Mouse (Mus musculus): ENCODE data around the gene Cnnm4. TPM values are rescaled to one million over a fixed set of nuclear protein-coding genes. Genes with fewer than 3 reads are reported as not detected.

The Cnnm4 gene
- polyA plus RNA-seq, 1 experiment from 2014 or later = 3.2 TPM

DNA sequence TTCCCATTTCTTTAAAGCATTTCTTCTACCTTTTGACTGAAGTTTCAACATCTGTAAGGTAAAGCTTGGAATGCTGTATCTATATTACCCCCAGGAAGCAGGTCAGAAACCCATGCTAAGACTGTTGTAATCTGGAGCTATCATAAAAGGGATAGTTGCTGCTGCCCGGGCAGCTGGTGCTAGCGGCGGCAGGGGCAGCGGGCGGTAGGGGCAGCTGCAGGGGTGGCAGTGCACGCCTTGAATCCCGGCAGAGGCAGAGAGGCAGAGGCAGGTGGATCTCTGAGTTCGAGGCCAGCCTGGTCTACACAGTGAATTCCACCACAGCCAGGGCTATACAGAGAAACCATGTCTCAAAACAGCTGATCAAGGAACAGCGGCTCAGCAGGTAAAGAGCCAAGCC lies 71.5 kb downstream of the Cnnm4 start:
- Histone ChIP-seq H3K4me3 (replicated peaks) (no peak overlapping the region), H3K36me3 (peaks cover 25% of the 10 kb centered on the region), H3K27ac (no peak overlapping the region), H3K4me1 (replicated peaks) (peaks cover 25% of the 10 kb centered on the region), H3K9me3 (replicated peaks) (no peaks in the 10 kb centered on the region), H3K4me2 (no peak overlapping the region), H3K9ac (no peak overlapping the region), H3K27me3 (no peaks in the 10 kb centered on the region)
- no peak for DNase-seq
- WGBS (ENCODE audit: insufficient replicate concordance) = 88% methylated on average over 9 of the region's 9 CpGs
- ATAC-seq (ENCODE audit: low read depth) = no peak

GRCm38 (mm10) chr1:36545382-36545781 lies 74.0 kb downstream of the Cnnm4 start:
- H3K4me3 ChIP-seq (replicated peaks) = no peak overlapping the region
- 43% methylated on average over 2 of the region's 2 CpGs for WGBS (ENCODE audit: insufficient replicate concordance)
- H3K9me3 ChIP-seq (replicated peaks) = no peaks in the 10 kb centered on the region
- H3K27ac ChIP-seq = no peak overlapping the region
- H3K27me3 ChIP-seq = no peaks in the 10 kb centered on the region
- ATAC-seq (ENCODE audit: low read depth) = no peak
- no peak overlapping the region for H3K9ac ChIP-seq
- DNase-seq = no peak
- peaks cover 20% of the 10 kb centered on the region for H3K4me1 ChIP-seq (replicated peaks)
- peaks cover 27% of the 10 kb centered on the region for H3K36me3 ChIP-seq
- H3K4me2 ChIP-seq = peak overlapping the region; percentile 77

DNA sequence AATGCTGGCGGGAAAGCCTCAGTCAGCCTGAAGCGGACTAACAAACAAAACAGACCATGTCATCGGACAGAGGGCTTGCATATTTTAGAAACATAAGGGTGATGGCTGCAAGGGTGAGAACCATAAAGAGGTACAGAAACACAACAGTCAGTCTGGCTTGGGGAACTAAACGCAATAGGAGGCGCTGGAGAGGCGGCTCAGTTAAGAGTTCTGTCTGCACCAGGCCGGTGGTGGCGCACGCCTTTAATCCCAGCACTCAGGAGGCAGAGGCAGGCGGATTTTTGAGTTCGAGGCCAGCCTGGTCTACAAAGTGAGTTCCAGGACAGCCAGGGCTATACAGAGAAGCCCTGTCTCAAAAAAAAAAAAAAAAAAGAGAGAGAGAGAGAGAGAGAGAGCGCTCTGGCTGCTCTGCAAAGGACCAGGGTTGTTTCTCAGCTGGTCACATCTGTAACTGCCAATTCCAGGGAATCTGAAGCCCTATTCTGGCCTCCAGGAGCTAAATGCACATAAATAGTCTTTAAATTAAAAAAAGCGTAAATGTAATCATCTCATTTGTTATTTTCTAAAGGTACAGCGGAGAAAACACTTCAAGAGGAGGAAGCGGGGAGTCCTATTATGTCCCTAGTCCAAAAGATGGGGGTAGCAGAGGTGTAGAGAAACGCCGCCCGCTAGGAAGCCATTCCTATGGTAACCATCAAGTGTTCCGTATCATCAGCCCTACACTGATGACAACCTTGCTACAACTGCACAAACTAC lies 74.6 kb downstream of the Cnnm4 start:
- no peak for DNase-seq
- ATAC-seq (ENCODE audit: low read depth) = no peak
- no peak overlapping the region for H3K27ac ChIP-seq
- H3K4me1 ChIP-seq (replicated peaks) = peaks cover 20% of the 10 kb centered on the region
- H3K9me3 ChIP-seq (replicated peaks) = no peaks in the 10 kb centered on the region
- 52% methylated on average over 19 of the region's 19 CpGs for WGBS (ENCODE audit: insufficient replicate concordance)
- peak overlapping the region; percentile 77 for H3K4me2 ChIP-seq
- H3K27me3 ChIP-seq = no peaks in the 10 kb centered on the region
- peaks cover 29% of the 10 kb centered on the region for H3K36me3 ChIP-seq
- H3K9ac ChIP-seq = peak overlapping the region; percentile 74
- peak overlapping the region; percentile 70 for H3K4me3 ChIP-seq (replicated peaks)

- peak; percentile 95 for DNase-seq
- peak; percentile 99 for ATAC-seq (ENCODE audit: low read depth)
- 0 out of 2 replicates have a peak within 1 kb of the TSS, but pooled peaks have one; percentile 4 for H3K27ac ChIP-seq
- peak within 1 kb of the TSS; percentile 70 for H3K4me3 ChIP-seq (replicated peaks)
- peak within 1 kb of the TSS; percentile 74 for H3K9ac ChIP-seq
- WGBS (ENCODE audit: insufficient replicate concordance) = under 1% methylated on average over 43 of the region's 43 CpGs
- peak within 1 kb of the TSS; percentile 77 for H3K4me2 ChIP-seq
- no peaks in the 10 kb centered on the region for H3K9me3 ChIP-seq (replicated peaks)
- H3K27me3 ChIP-seq = no peaks in the 10 kb centered on the region
- H3K36me3 ChIP-seq = peaks cover 30% of the 10 kb centered on the region
- H3K4me1 ChIP-seq (replicated peaks) = peaks cover 20% of the 10 kb centered on the region
Measured at GRCm38 (mm10) chr1:36546888-36547471, 75.6 kb downstream of the Cnnm4 start, which contains the start of gene Ankrd39. Ankrd39 (minus strand) TSS chr1:36547445.

DNA sequence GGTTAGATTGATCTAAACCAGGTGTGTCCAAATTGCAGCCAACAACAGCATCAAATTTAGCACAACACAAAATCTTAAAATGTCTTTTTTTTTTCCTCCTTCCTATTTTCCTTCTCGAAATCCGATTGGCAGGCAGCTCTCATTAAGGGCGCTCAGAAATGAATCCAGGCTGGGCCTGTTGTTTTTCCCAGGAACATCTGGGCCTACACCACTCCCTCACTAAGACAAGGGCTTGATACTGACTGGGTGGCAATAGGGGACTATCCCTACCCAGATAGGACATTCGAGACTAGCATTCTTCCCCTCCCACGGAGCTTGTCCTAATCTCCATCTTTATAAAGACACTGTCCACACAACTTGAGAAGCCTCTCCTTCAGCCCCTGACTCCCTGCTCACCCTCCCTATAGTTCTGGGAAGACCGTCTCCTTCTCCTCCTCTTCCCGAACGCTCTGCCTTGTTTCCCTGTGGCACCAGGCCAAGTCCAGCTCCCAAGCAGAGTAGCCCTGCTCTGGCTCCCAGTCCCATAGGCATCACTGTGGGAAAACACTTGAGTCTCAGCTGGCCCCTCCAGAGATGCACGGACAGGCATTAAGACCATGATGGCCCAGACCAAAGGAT lies 76.7 kb downstream of the Cnnm4 start:
- ATAC-seq (ENCODE audit: low read depth) (no peak), DNase-seq (no peak)
- 60% methylated on average over 9 of the region's 9 CpGs for WGBS (ENCODE audit: insufficient replicate concordance)
- Histone ChIP-seq H3K4me2 (0 out of 2 replicates have a peak overlapping the region, but pooled peaks have one; percentile 77), H3K4me3 (replicated peaks) (no peak overlapping the region), H3K27ac (no peak overlapping the region), H3K27me3 (no peaks in the 10 kb centered on the region), H3K4me1 (replicated peaks) (peaks cover 20% of the 10 kb centered on the region), H3K9ac (no peak overlapping the region), H3K9me3 (replicated peaks) (no peaks in the 10 kb centered on the region), H3K36me3 (peaks cover 26% of the 10 kb centered on the region)

DNA sequence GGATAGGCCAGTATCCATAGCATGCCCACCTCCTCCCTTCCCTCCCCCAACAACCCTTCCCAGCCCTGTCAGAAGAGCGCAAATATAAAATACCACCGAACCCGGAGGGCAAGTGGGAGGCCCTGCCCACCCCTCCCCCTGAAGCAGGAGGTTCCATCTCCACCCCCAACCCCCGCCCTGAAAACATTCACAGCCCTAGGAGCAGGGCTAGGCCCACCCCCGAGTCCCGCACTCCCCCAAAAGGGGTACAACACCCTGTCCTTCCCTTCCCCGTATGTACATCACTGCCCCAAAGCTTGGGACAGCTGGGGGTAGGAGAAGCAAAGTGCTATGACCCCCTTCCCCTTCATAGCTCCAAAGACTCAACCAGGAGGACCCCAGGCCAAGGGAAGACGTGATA lies 77.4 kb downstream of the Cnnm4 start:
- H3K36me3 ChIP-seq = peaks cover 32% of the 10 kb centered on the region
- no peak overlapping the region for H3K4me2 ChIP-seq
- no peak overlapping the region for H3K27ac ChIP-seq
- no peak overlapping the region for H3K4me3 ChIP-seq (replicated peaks)
- peaks cover 20% of the 10 kb centered on the region for H3K4me1 ChIP-seq (replicated peaks)
- H3K9me3 ChIP-seq (replicated peaks) = no peaks in the 10 kb centered on the region
- DNase-seq (no peak), ATAC-seq (ENCODE audit: low read depth) (no peak)
- WGBS (ENCODE audit: insufficient replicate concordance) = 68% methylated on average over 8 of the region's 8 CpGs
- peaks cover 3% of the 10 kb centered on the region; the same call in 1 of the 2 replicates for H3K27me3 ChIP-seq
- no peak overlapping the region for H3K9ac ChIP-seq

- H3K4me2 ChIP-seq = no peak overlapping the region
- peaks cover 23% of the 10 kb centered on the region for H3K4me1 ChIP-seq (replicated peaks)
- 79% methylated on average over 18 of the region's 18 CpGs for WGBS (ENCODE audit: insufficient replicate concordance)
- H3K27ac ChIP-seq = no peak overlapping the region
- ATAC-seq (ENCODE audit: low read depth) (no peak), DNase-seq (no peak)
- H3K36me3 ChIP-seq = peaks cover 35% of the 10 kb centered on the region
- H3K27me3 ChIP-seq = peaks cover 10% of the 10 kb centered on the region
- no peaks in the 10 kb centered on the region for H3K9me3 ChIP-seq (replicated peaks)
- no peak overlapping the region for H3K9ac ChIP-seq
- H3K4me3 ChIP-seq (replicated peaks) = no peak overlapping the region
Measured at GRCm38 (mm10) chr1:36549491-36549890, 78.1 kb downstream of the Cnnm4 start.

DNA sequence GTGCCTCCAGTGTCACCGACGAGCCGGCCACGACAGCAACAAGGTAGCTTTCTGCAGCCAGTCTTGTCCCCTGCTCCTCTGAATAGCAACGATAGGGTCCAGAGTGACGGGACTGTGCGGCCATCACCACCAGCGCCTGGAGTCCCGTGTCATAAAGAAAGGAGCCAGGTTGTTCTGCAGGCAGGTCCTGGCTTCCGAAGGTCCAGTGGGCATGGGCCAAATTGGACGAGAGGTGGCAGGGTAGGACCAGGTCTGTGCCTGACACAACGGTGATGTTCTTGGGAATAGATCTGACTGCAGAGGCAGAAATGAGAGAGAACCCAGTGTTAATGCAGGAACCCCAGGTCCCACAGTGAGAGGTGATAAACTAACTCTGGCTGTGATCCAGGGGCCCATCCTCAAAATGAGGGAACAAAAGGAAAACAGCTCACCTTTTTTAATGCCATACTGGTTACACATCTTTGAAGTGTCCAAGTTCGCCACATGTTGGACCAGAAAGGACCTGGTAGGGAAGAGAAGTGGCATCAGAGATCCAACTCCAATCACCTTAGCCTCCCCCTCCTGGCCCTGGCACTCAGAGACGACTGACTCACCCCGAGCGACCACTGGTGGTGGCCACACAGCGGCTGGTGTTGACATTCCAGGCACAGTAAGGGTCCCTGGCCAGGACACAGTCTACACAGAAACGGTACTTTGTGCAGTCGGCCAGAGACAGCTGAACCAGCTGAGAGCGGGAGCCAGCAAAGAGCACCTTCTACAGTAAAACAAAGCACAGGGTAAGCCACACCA lies 78.8 kb downstream of the Cnnm4 start:
- Histone ChIP-seq H3K36me3 (peaks cover 35% of the 10 kb centered on the region), H3K9ac (no peak overlapping the region), H3K4me2 (no peak overlapping the region), H3K9me3 (replicated peaks) (no peaks in the 10 kb centered on the region), H3K27ac (no peak overlapping the region), H3K4me1 (replicated peaks) (peaks cover 31% of the 10 kb centered on the region), H3K4me3 (replicated peaks) (no peak overlapping the region), H3K27me3 (peaks cover 18% of the 10 kb centered on the region)
- ATAC-seq (ENCODE audit: low read depth) (no peak), DNase-seq (no peak)
- 77% methylated on average over 20 of the region's 20 CpGs for WGBS (ENCODE audit: insufficient replicate concordance)

- Histone ChIP-seq H3K9me3 (replicated peaks) (no peaks in the 10 kb centered on the region), H3K4me3 (replicated peaks) (no peak overlapping the region), H3K4me2 (no peak overlapping the region), H3K4me1 (replicated peaks) (peaks cover 28% of the 10 kb centered on the region), H3K36me3 (peaks cover 35% of the 10 kb centered on the region), H3K27me3 (peaks cover 34% of the 10 kb centered on the region), H3K27ac (no peak overlapping the region), H3K9ac (no peak overlapping the region)
- ATAC-seq (ENCODE audit: low read depth) (no peak), DNase-seq (no peak)
- WGBS (ENCODE audit: insufficient replicate concordance) = 76% methylated on average over 17 of the region's 17 CpGs
Measured at GRCm38 (mm10) chr1:36551904-36552303, 80.5 kb downstream of the Cnnm4 start.

DNA sequence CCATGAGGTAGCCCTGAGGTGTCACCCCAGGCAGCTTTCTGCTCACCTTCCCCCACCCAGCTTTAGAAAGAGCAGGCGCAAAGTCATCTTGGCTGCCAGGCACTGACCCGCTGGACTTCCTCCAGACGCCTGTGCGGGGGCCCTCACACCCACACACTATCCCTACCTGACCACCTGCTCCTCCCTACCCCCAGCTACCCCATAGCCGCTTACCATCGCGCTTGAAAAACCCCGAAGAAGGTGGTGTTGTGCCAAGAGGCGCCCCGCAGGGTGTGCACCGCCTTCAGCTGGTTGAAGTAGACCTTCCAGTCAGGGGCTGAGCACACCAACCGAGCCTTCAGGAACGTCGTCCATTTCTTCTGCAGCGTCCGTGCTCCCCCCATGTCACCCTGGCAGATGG lies 81.1 kb downstream of the Cnnm4 start:
- WGBS (ENCODE audit: insufficient replicate concordance) = 77% methylated on average over 16 of the region's 16 CpGs
- Histone ChIP-seq H3K4me2 (no peak overlapping the region), H3K27me3 (peaks cover 40% of the 10 kb centered on the region), H3K36me3 (peaks cover 35% of the 10 kb centered on the region), H3K4me1 (replicated peaks) (peaks cover 31% of the 10 kb centered on the region), H3K4me3 (replicated peaks) (no peak overlapping the region), H3K9ac (no peak overlapping the region), H3K27ac (no peak overlapping the region), H3K9me3 (replicated peaks) (no peaks in the 10 kb centered on the region)
- DNase-seq = no peak
- ATAC-seq (ENCODE audit: low read depth) = no peak
